Mouse (Mus musculus) stomach, postnatal 0 days (tissue): ENCODE results near the gene Bet1l.

Source experiments
- CTCF ChIP-seq: IDR thresholded peaks from 2 replicates; pipeline ENCODE4 v1.5.1; 2016; ENCODE audit warnings: antibody characterized with exemption, low read depth, mild to moderate bottlenecking, moderate library complexity
- EP300 ChIP-seq: optimal IDR thresholded peaks from 2 replicates; pipeline ENCODE3; 2016; ENCODE audit warnings: antibody characterized with exemption

- TF ChIP-seq CTCF, result no peak
- TF ChIP-seq EP300, result no peak
These were observed 17.8 kb downstream of the Bet1l start for GRCm38 (mm10) chr7:140839556-140839955.
